Mouse (Mus musculus): Measurements from ENCODE around the gene Cmtm3.

GRCm38 (mm10) chr8:104395703-104396357 lies 56.6 kb downstream of the Cmtm3 start, which contains the start of gene Cmtm4:
- TF ChIP-seq POLR2A (IDR thresholded peaks at IDR 0.05; ENCODE audit: borderline replicate concordance, control insufficient read depth, low read depth, low read length) (no peak), CTCF (IDR thresholded peaks at IDR 0.05; ENCODE audit: control insufficient read depth, insufficient read depth, low read length) (no peak)

All from bone marrow, adult 2 months (tissue).